Mouse (Mus musculus): ENCODE data around the gene Meis1.

The Meis1 gene

GRCm38 (mm10) chr11:18989669-18990243 is 29.0 kb downstream of the Meis1 start:
- DNase-seq (ENCODE audit: low spot score): no peak

GRCm38 (mm10) chr11:18988637-18989263 is 30.0 kb downstream of the Meis1 start:
- no peak for DNase-seq (ENCODE audit: low spot score)

GRCm38 (mm10) chr11:18983813-18984212 is 35.0 kb downstream of the Meis1 start:
- no peak for DNase-seq (ENCODE audit: low spot score)

- no peak for DNase-seq (ENCODE audit: low spot score)
Measured at GRCm38 (mm10) chr11:18983294-18983693, 35.5 kb downstream of the Meis1 start.

GRCm38 (mm10) chr11:18982331-18982730 is 36.5 kb downstream of the Meis1 start:
- no peak for DNase-seq (ENCODE audit: low spot score)

GRCm38 (mm10) chr11:18981367-18981766 is 37.4 kb downstream of the Meis1 start:
- no peak for DNase-seq (ENCODE audit: low spot score)

- DNase-seq (ENCODE audit: low spot score): no peak
Measured at GRCm38 (mm10) chr11:18980615-18981014, 38.2 kb downstream of the Meis1 start.

GRCm38 (mm10) chr11:18975087-18975486 is 43.7 kb downstream of the Meis1 start:
- no peak for DNase-seq (ENCODE audit: low spot score)

GRCm38 (mm10) chr11:18973808-18974207 is 45.0 kb downstream of the Meis1 start:
- no peak for DNase-seq (ENCODE audit: low spot score)

GRCm38 (mm10) chr11:18972968-18973367 is 45.8 kb downstream of the Meis1 start:
- DNase-seq (ENCODE audit: low spot score): no peak

GRCm38 (mm10) chr11:18971551-18971950 is 47.2 kb downstream of the Meis1 start:
- peak; percentile 59 for DNase-seq (ENCODE audit: low spot score)

GRCm38 (mm10) chr11:18969920-18970336 is 48.9 kb downstream of the Meis1 start:
- no peak for DNase-seq (ENCODE audit: low spot score)

- no peak for DNase-seq (ENCODE audit: low spot score)
Measured at GRCm38 (mm10) chr11:18964418-18964817, 54.4 kb downstream of the Meis1 start.

- no peak for DNase-seq (ENCODE audit: low spot score)
Measured at GRCm38 (mm10) chr11:18963202-18964136, 55.3 kb downstream of the Meis1 start.

- DNase-seq (ENCODE audit: low spot score): no peak
Measured at GRCm38 (mm10) chr11:18959465-18959864, 59.3 kb downstream of the Meis1 start.

GRCm38 (mm10) chr11:18957805-18958770 is 60.7 kb downstream of the Meis1 start:
- DNase-seq (ENCODE audit: low spot score): peak; percentile 46

- DNase-seq (ENCODE audit: low spot score): no peak
Measured at GRCm38 (mm10) chr11:18957097-18957804, 61.5 kb downstream of the Meis1 start.

- DNase-seq (ENCODE audit: low spot score): no peak
Measured at GRCm38 (mm10) chr11:18955969-18956368, 62.8 kb downstream of the Meis1 start.

GRCm38 (mm10) chr11:18954852-18955251 is 63.9 kb downstream of the Meis1 start:
- DNase-seq (ENCODE audit: low spot score): no peak

GRCm38 (mm10) chr11:18953892-18954291 is 64.9 kb downstream of the Meis1 start:
- DNase-seq (ENCODE audit: low spot score): no peak

Measured in testis, postnatal 10 days (tissue).